Mouse (Mus musculus): Measurements from ENCODE around the gene Arpc2.
A peak's percentile ranks its signal among the peaks of the same experiment; 100 is the strongest.

The Arpc2 gene

DNA sequence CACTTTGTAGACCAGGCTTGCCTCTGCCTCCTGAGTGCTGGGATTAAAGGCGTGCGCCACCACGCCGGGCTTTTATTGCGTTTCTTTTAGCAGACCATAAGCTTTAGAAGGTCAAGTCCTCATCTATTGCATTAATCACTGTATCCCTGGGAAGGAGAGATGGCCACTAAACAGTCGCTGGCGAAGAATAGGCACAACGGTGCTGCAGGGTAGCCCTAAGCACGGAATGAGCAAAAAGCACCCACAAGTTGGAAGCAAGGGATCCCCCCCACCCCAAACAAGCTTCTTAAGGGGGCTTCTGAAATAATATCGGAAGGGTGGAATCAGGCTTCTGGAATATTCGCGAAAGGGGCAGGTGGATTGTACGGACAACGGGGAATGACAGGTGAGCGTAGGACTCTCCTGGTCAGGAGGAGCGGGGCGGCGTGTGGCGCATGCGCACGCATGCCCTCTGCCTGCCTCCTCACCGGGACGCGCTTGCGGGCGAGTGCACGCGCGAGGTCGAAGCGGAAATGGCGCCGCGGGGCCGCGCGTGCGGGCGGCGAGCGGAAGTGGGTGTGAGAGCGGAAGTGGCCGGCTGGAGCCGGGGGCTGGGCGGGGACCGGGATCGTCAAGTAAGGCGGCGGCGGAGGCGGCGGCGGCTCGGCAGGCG lies at the start of gene Arpc2:
Gene Arpc2, plus strand, starts transcription at position 147 of the 652 bp plus-strand sequence.
- DNase-seq, result peak; percentile 97 to 98

DNA sequence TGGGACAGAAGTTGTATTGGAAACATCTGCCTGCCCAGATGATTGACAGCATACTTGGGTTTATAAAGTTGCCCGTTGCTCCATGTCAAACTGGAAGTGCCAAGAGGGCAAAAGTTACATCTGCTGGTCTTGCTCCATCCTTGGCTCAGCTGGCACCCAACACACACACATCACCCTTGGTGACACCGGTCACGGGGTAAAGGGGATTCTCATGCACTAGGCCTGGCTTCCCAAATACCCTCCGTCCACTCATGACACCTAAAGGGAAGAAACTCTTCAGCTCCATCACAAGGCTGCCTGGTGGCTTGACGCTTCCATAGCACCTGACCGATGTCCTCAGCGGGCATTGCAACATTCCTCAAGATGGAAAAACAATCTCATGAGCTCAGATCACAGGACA lies 45.4 kb upstream of the Arpc2 start:
- no peak for DNase-seq

DNA sequence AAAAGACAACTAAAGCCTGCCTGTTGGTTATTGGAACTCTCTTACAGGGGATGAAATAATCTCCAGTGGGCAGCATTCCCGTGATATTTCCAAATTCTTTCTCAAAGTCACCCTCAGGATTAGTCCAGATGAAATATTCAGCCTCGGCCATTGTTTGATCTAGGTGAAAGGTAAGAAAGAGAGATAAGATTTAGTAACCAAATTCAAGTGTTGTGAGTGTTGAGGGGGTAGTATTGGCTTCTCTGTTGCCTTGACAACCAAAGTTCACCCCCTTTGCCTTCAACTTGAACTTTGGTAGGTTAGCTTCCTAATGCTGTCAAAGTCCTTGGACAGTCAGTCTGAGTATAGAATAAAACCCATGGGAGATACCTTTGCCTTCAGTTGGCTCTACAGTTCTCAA lies 43.2 kb upstream of the Arpc2 start:
- no peak for DNase-seq

DNA sequence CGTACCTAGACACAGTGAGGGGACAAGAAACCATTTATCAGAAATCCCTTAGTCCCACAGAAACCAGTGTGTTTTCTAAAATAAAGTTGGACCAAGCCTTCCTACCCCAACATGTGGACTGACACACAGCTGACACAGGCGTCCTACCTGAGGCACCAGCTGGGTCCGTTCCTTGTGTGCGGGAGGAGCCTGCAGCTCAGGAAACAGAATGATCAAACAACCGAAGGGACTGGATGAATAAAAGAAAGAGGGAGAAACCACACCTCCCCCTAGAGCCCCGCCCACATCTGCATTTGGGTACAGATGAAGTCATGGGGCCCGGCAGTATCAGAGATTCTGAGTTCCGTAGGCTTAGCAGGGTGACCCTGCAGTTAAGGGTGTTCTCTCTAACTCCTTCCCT lies 41.4 kb upstream of the Arpc2 start, which contains the start of gene Cxcr1:
Gene Cxcr1, minus strand, starts transcription at position 187 of the 400 bp plus-strand sequence.
- no peak for DNase-seq

DNA sequence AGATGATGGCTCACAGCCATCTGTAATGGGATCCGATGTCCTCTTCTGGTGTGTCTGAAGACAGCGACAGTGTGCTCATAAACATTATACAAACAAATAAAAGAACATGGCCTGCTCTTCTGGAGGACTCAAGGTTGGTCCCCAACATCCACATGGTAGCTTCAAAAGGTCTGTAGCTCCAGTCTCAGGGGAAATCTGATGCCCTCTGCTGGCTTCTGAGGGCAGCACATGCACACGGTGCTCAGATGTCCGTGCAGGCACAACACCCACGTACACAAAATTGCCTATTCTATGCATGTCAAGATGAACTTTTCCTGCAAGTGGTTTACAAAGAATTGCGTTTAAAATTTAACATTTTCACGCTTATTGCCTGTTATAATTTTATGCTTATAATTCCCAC lies 39.9 kb upstream of the Arpc2 start:
- DNase-seq, result peak in 1 of 2 experiments; percentile 25

DNA sequence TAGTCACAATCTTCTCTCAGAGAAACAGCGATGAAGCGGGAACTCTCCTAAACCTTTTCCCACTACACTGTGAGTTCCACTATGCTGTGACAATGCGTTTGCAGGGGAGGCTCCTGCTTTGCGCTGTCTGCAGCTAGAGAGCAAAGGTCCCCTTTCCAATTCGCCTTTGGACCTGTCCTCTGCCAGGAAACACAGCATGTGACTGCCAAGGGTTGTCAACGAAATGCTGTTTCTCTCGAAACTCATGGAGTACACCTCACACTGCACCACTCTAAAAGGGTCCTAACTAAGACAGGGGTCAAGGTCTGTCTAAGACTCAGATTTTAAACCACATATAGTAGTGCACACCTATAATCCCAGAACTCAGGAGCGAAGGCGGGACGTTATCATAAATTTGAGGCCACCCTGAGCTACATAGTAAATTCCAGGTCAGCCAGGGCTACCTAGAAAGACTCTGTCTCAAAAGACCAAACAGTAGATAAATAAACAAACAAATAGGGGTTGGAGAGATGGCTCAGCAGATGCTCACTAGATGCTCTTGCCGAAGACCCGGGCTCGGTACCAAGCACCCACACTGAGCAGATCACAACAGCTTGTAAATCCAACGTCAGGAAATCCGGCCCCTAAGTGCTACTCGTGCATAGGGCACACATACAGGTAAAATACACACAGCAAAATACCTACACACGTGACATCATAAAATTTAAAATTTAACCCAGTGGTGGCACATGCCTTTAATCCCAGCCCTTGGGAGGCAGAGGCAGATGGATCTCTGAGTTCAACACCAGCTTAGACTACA lies 39.1 kb upstream of the Arpc2 start:
- no peak for DNase-seq

DNA sequence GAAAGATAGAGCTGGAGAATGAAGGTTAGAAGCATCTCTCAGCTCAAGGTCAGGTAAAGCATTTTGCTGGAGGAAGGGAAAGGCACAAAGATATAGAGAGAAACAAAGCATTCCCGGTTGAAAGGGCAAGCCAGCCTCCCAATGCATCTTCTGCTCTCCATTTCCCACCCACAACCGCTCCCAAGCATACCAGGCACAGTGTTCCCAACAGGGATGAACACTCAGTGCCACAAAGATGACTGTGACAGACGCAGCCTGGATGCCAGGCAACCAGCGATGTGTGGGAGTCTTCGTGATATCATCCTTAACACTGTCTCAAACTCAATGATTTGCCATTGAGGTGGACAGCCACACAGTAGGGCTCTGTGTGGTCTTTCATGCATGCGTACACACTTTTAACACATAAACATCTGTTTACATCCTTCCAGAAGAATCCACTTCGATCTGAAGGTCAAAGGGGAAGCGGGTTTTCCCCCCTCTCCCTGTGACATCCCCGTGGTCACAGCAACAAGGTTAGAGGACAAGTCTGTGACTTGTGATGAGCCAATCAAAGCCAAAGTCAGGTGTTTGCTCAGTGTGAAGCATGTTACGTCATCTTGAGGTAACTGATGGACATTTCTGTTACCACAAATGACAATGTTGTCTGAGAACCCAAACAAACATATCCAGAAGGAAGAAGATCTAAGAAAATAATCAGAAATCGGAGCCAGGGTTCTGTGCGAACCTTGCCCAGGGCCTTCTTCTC lies 38.0 kb upstream of the Arpc2 start:
- DNase-seq, result no peak

DNA sequence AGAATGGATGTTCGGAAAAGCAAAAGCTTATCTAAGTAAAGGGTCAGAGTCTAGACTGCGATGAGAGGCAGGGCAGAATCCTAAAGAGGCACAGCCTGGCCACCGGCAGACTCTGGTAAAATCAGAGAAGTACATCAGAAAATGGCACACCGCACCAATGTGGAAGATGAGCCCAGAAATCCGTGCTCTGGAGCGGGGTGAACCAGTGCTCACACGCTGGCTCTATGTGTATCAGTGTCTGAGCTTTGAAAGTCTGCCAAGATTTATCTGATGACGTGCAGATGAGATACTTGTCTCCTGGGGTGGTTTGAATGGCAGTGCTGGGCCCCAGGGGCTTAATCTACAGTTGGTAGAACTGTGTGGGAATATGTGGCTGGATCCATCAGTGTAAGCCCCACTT lies 36.8 kb upstream of the Arpc2 start:
- DNase-seq, result no peak

DNA sequence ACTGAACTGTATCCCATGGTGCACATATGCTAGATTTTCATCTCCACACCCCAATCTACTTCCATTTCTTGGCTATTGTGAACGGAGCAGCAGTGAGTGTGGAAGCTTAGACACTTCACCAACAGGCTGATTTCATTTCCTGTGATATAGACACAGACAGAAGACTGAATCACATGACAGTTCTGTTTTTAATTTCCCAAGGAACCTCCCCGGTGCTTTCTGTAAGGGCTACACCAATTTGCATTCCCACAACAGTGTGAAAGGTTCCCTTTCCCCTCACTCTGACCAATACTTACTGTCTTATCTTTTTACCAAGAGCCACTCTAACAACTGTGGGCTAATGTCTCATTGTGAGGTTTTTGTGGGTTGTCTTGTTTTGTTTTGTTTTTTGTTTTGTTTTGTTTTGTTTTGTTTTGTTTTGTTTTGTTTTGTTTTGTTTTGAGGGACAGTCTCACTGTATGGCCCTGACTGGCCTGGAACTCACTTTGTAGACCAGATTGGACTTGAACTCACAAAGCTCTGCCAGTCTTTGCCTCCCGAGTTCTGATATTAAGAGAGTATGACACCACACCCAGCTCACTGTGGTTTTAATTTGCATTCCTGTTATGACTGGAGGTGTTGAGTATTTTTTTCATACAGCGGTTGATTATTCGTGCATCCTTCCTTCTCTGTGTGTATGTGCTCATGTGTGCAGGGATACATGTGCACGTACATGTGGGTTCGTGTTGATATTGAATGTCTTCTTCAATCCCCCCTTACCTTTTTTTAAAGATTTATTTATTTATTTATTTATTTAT lies 34.6 kb upstream of the Arpc2 start:
- no peak for DNase-seq

DNA sequence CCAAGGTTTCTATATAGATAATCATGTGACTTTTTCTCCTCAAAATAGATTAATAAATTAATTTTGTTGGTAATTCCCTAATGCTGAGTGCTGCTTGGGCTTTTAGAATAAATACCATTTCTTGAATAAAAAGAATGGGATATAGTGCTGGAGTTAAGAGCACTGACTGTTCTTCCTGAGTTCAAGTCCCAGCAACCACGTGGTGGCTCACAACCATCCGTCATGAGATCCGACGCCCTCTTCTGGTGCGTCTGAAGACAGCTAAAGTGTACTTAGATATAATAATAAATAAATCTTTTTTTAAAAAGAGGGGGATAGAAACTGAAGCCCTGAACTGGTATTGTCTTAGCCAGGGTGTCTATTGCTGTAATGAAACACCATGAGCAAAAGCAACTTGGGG lies 32.4 kb upstream of the Arpc2 start:
- DNase-seq, result no peak

DNA sequence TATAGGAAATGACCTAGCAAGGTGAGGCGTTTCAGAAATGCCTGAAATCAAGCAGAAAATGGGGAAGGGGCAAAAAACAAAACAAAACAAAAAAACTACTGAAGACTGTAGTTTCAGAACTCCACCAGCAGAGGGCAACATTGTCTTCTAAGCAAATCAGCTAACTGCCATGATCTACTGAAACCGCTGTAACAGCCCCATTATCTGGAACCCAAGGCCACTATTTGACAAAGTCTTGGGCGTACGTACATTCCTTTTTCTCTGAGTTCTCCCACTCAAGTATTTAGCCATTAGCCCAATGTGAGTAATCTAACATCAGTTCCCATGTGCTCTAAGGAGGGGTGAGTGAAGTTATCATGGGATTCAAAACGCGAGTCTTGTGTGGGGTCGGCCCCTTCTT lies 30.0 kb upstream of the Arpc2 start:
- peak; percentile 39 for DNase-seq

DNA sequence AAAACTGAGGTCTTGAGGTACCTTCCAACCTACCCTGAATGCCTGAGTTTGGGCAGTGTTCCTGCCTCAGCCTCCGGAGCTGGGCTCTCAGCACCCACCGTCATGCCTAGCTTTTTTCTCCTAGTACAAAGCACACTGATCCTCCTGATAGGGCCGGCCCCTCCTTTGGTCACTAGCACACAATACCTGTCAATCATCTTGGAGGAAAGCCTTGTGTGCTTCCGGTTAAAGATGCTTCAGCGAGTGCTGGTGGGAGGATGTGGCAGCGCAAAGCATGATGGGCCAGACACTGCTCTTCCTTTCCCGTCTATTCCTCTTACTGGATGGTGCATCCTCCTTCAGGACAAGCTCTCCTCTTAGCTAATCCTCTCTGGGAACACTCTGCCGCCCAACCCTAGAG lies 29.2 kb upstream of the Arpc2 start:
- no peak for DNase-seq

DNA sequence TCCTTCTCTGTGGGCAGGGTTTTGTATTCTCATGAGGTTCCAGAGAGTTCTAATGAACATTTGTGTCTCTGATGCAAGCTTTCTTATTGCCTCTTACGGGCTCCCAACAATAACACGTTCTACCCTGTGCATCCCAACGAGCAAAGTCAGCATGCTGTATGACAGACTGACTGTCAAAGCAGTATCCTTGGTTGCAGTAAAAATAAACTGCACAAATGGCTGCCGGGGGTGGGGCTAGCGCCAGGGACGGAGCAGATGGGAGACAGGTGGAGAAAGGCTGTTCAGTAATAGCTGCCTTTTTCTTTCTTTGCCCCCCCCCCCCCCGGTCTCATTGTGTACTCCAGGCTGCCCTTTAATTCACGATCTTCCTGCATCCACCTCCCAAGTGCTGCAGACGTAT lies 28.0 kb upstream of the Arpc2 start:
- peak; percentile 18 to 52 for DNase-seq

DNA sequence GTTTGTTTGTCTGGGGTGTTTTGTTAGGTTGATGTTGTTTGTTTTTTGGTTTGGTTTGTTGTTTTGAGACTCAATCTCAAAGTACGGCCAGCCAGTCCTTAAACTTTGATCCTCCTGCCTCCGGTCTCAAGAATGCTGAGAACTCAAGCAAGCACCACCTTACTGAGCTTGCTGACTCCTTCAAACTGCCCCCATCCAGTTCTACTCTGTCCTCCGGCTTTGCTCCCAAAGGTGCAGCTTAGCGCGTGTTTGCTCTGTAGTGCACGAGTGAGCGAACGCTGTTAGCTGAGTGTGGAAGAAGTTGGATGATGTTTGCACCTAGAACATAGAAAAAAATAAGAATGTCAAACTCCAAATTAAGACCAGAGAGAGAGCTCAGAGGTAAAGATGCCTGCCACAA lies 26.9 kb upstream of the Arpc2 start:
- no peak for DNase-seq

DNA sequence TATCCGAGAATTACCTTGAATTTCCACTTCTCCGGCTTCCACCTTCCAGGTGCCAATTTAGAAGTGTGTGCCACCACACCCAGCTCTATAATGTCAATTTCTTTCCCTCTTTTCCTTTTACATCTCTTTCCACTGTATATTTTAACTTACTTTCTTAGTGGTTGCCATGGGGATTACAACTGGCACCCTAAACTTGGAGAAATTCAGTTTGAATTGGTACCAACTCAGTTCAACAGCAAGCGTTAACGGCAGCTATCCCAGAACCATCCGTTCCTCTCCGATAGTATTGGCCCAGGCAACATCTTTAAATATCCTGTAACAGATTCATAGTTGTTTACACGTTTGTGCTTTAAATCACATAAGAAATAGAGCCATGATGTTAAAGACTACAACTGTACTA lies 16.0 kb upstream of the Arpc2 start:
- DNase-seq, result no peak

DNA sequence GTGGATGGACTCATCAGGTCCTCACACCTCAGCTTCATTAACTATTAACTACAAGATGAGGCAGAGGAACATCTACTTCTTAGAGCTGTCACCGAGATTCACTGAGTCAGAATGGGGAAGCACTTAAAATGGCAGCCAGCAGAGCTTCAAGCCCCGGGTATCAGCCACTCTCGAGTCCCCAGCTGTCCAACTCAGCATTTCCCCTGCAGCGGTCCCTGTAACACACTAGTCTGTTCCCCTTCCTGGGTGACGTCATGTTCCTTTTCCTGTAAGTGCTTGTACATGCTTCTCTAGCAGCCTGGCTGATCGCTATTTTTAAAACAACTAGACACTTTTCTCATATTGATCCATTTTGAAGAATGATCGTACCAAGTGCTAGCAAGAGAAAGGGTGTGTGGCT lies 8.6 kb upstream of the Arpc2 start:
- no peak for DNase-seq

DNA sequence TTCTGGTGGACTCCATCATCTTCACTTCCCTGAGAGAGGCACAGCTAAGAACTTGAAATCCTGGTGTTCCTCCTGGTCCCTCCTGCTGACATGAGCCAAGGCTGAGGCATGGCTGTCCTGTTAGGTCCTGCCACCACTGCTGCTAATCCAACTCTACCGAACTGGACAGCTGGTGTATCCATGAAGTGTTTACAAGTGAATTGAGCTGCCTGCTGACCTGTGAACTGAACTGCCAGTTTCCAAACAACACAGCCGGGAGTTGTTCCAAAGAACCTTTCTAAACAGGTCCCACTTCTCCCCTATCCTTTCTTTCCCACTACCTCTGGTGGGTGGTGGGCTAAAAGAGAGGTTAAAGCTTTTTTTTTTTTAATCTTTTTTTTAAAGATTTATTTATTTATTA lies 5.9 kb upstream of the Arpc2 start:
- DNase-seq, result no peak

DNA sequence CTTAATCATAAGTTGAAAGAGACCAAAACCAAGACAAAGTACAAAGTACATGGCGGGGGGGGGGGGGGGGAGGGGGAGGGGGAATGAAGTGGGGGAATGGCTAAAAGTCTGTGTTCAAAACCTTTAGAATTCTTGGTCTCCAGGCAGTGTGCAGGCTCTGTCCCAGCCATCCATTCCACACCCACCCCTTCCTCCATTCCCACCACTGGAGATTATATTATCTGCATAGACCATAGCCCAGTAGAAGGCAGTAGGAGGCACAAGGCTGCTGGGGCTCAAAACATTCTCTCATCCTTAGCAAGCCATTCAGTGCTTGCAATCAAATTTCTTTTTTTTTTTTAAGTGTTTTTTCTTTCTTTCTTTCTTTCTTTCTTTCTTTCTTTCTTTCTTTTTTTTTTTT lies 4.9 kb upstream of the Arpc2 start:
- no peak for DNase-seq

DNA sequence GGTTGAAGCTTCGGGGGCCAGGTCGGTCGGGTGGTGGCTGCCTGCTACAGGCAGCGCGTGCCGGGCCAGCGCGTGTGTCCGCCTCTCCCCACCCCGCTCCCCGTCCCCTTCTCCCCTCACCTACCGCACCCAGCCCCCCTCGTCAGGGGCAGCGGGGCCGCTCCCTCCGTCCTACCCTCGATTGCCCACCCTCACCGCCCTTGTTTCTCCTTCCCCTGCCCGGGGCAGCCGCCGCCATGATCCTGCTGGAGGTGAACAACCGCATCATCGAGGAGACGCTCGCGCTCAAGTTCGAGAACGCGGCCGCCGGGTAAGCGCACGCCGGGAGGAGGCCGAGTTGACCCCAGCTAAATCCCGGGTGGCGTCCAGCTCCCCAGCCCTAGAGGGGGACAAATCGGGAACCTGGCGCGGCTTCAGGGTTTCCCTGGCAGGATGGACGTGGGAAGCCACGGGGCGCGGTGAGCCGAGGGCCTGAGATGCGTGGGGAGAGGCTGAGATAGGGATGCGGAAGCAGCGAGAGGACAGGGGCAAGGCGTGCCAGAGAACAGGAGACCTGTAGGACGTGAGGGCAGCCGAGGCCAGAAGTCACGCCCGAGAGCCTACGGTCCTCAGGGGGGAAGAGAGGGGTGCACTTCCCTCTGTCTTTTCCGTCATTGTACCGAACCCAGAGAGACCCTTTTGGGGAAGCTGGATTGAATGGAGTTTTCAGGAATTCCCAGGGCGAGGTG lies 870 bp downstream of the Arpc2 start:
- DNase-seq, result peak; percentile 62 to 65

DNA sequence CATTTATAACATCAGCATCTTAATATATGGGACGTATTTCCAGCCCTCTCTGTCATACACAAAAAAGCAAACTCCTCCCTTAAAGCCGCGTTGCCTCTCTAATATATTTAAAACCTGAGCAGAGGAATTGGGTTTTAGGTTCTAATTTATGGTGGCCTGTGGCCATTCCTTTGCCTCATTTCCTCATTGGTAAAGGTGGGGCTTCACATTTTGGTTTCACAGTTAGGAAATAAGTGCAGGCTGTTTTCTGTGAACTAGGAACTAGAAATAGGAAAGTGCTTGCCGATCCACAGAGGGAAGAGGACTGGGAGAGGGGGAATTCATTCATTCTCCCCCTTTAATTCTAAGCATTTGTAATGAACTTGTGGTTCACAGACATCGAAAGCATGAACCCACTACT lies 1.8 kb downstream of the Arpc2 start:
- no peak for DNase-seq

DNA sequence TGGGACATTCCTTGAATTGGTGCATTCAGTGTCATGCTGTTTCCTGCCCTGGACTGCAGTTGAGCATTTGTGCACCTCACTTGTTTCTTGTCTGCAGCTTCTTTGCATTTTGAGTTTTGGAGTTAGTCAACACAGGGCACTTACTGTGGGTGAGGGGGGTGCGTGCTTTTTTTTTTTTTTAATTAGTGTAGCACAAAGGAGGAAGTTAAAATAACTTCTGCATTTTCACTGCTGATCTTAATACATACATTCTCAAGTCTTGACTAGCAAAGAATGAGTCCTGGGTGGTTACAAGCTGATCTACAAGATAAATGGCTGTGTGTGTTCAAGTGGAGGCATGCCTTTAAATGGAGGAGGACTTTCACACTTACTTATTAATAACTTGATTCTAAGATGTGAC lies 2.3 kb downstream of the Arpc2 start:
- DNase-seq, result no peak

DNA sequence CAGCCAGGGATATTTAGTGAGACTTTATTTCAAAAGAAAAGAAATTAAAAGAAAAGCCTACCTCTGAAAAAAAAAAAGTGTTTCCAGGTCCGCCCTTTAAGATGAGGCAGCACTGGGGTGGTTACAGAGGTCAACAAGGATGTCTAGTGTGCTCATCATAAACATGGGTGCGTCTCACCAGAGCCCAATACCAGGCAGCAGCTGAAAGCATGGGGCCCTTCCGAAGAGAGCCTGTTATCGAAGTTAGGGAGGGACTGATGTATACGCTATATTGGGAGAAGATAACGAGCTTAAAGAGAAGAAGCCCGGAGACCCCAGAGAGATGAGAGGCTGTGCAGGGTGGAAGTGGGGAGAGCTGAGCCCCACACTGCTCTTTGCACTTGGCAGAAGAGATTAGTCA lies 3.3 kb downstream of the Arpc2 start:
- no peak for DNase-seq
